Mouse (Mus musculus) adrenal gland, adult 18-20 months (tissue): ENCODE measurements around the gene Fads6. TPM values are rescaled to one million over a fixed set of nuclear protein-coding genes. Genes with fewer than 3 reads are reported as not detected.

Experiments
- DNase-seq, 2 experiments: peaks; one replicate each; pipeline ENCODE4 v3.0.0; 2021 to 2022; ENCODE audit warnings: low spot score in 2 of 2
- total RNA-seq, 2 experiments: library from RNA; stranded (reverse); gene quantifications; 1 replicate in 1 of 2; 2 replicates in 1 of 2; pipeline ENCODE4 v1.2.3; 2021

The Fads6 gene
- total RNA-seq, 2 experiments from 2014 or later = 43.9 to 59.6 TPM

- no peak for DNase-seq
These were observed 34.5 kb downstream of the Fads6 start for GRCm38 (mm10) chr11:115262954-115263353.

GRCm38 (mm10) chr11:115259134-115259533 is 38.3 kb downstream of the Fads6 start:
- DNase-seq = no peak

GRCm38 (mm10) chr11:115257775-115258510 is 39.5 kb downstream of the Fads6 start:
- no peak for DNase-seq

DNA sequence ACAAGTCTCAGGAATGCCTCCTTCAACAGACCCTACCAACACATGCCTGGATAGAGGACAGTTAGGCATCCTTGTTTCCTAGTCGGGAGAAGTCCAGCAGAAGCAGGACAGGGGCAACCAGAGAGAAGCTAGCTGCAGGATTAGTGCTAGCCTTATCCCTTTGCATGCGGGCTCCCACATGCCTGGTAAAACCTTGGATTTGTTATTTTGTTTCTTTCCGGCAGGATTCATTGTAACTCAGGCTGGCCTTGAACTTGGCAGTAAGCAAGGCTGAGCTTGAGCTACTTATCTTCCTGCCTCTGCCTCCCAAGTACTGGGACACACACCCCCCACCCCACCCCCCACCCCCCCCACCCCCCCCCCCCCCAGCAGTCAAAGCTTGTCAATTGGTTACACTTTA is 46.2 kb downstream of the Fads6 start:
- no peak for DNase-seq

DNA sequence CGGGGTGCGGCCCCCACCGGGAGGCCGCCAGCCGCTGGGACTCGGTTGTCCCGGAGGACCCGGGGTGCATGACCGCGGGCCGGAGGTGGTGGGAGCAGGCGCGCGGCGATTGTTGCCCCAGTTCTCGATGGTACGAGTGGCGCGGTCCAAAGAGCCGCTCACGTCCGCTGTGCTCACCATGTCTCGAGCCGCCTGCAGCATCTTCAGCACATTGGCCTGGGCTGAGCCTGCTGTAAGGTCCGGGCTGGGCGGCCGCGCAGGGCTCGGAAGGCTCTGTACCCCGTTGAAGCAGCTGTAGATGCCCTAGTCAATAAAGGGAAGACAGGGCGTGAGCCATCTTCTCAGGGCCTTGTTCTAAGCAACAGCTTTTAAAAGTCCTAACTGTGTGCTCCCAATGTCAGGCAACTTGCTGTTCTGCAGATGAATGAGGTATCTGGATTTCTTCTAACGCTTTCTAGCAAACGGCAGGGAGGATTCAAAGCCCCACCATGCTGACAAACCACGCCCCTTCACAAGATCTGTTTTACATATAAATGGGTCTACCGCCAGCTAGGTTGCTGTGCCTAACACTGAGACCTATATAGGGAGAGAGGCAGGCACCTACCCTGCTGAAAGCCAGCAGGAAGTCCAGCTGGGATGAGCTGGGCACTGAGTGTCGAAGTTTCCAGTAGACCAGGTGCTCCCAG is 46.9 kb downstream of the Fads6 start:
- DNase-seq = no peak

- DNase-seq = no peak
These were observed 47.6 kb downstream of the Fads6 start for GRCm38 (mm10) chr11:115249721-115250404.

- no peak for DNase-seq
These were observed 49.5 kb downstream of the Fads6 start for GRCm38 (mm10) chr11:115247945-115248344.

GRCm38 (mm10) chr11:115247240-115247639 is 50.2 kb downstream of the Fads6 start:
- DNase-seq = no peak

DNA sequence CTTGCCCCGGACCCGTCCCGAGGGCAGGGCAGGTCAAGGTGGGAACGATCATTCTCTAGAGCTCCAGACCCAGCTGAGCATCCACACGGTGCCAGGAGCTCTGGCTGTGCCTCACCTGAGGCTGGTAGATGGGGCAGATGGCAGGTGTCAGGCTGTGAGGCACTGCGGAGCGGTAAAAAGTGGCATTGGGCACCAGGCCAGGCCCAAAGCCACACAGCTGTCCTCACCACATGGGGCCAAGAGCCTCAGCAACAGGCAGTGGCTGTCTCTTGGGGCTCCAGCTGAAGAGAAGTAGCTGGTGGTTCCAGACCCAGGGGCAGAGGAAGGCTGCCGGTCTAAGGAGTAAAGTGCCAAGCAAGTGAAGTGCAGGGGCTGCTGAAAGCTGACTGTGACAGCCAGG is 51.1 kb downstream of the Fads6 start:
- DNase-seq = no peak

GRCm38 (mm10) chr11:115244840-115245239 is 52.6 kb downstream of the Fads6 start:
- no peak for DNase-seq

DNA sequence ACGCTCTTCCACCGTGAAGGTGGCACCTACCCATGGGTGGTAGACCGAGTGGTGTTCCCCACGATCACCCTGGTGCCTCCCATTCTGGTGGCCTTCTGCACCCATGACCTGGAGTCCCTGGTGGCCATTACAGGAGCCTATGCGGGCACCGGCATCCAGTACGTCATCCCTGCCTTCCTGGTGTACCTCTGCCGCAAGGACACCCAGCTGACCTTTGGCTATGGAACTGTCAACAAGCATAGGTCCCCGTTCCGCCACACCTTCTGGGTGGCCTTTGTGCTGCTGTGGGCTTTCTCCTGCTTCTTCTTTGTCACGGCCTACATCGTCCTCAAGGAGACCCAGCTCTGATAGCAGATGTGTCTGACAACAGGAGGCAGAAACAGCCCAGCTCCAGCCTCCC is 53.7 kb downstream of the Fads6 start:
- DNase-seq = no peak

DNA sequence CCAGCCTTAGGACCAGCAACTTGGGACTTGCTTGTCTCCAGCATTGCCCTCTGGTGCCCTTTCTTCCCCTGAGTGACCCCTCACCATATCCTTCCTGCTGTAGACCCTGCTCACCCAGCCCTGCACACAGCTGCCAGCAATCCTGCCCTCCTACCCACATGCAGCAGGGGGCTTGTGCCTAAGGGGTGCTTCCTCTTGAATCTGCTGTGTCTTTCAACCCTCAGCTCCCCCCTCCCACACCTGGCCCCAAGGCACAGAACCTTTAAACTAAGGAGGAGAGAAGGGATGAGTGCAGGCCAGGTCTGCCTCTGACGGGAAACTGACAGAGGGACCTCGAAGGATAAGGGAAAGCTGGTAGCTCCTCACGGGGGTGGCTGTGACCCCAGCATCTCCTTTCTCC is 54.7 kb downstream of the Fads6 start:
- no peak for DNase-seq

GRCm38 (mm10) chr11:115241402-115241801 is 56.1 kb downstream of the Fads6 start:
- no peak for DNase-seq

- no peak for DNase-seq
These were observed 60.9 kb downstream of the Fads6 start for GRCm38 (mm10) chr11:115236570-115236969.

DNA sequence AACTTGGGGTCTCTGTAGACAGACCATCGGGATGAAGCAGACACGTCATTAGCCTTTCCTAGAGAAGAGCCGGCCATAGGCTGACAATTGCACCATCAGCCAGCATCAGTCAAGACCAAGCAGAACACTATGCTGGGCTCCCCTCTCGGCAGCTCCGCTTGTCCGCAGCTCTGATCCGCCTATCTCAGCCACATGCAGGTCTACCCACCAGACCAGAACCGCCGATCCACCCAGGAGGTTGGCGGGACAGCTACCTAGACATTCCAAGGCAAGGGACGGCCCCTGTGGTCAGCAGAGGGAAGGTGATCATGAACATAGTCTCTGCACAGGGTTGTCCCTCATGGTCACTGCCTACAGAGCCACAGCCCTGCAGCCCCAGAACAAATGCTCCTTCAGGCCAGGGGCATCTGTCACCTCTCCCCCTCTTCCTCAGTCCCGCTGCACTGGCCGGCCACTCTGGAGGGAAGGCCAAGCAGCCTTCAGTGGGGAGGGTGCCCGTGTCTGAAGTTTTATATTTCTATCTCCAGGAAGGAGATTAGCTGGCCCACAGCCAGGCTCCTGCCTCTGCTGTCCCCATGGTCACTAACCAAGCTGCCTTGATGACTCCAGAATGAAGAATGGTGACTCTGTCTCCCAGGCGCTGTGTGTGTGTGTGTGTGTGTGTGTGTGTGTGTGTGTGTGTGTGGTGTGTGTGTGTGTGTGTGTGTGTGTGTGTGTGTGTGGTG is 63.0 kb downstream of the Fads6 start:
- peak; percentile 39 to 44 for DNase-seq

- no peak for DNase-seq
These were observed 63.8 kb downstream of the Fads6 start for GRCm38 (mm10) chr11:115233526-115234290.

DNA sequence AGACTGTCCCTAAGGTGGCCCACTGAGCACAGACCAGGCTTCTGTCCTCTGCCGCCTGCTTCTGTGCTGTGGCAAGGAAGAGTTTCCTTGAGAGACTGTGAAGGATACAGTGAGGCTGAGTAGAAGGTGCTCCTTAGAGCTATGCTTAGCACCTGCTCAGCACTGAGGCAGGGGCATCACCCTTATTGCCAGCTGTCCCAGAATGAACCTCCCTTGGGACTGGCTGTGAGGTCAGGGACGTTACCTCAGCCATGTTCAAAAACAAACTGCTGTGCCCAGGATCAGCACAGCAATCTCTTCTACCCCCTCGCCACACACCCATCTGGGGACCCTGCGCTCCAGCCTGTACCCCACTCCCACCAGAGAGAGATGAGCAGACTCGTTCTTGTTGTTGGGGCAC is 64.6 kb downstream of the Fads6 start:
- no peak for DNase-seq

GRCm38 (mm10) chr11:115231924-115232323 is 65.5 kb downstream of the Fads6 start:
- no peak for DNase-seq

DNA sequence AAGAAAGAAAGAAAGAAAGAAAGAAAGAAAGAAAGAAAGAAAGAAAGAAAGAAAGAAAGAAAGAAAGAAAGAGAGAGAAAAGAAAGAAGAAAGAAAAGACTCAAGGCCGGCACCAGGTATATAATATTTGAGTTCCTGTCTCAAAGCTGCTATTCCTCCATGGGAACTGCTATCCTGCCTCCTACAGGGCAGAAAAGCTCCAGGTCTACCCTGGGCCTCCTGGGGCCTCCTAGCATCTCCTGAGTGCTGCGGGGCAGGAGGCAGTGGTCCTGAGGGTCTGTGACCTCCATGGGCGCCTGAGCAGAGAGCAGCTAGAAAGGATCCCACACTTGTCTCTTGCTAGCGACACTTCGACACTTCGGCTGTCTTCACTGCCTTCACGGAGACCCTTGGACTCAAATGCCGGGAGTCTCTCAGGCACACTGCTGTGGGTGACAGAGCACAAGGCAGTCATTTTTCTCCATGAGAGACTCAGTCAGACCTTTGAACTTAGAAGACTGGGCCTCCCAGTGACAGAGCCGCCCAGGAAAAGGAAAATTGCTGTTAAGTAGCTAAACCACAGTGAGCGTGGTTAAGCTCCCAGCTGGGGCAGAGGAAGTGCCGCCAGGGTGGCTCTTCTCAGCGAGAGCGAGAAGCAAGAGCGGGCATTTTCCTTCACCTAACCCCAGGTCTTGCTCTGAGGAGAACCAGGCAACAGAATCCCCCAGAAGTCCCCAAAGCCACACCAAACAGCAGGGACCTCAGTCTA is 66.1 kb downstream of the Fads6 start:
- DNase-seq = no peak
